Mouse (Mus musculus): ENCODE data around the gene Adgra3.

DNA sequence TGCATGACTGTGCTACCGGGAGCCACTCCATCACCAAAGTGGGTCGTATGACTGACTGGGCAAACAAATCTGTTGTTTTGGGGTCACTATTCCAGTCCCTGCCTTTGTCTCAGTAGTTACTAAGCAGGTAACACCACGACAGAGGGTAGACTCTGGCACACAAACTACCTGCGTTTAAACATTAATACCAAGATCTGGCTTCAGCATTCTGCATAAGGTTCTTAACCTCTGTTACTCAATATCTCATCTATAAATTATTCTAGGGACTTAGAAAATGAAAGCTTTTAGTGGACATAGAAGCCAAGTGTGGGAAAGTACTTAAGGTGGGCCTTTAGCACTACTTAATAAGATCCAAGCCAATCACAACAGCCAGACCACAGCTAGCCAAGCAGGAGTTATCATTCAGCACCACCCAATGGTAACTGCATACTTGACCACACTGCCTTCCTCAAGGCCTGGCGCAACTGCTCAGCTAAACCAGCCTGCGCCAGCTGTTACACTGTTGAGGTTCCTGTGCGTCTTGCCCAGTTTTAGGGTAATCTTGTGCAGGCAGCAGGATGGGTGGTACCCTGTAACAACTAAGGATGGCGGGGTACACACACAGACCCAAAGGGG, 23.8 kb downstream of the Adgra3 start:
- no peak for TF ChIP-seq CTCF (IDR thresholded peaks at IDR 0.05; ENCODE audit: borderline replicate concordance, insufficient read depth, low read depth, low read length)
- TF ChIP-seq POLR2A (IDR thresholded peaks at IDR 0.05; ENCODE audit: borderline replicate concordance, insufficient read depth, low read length): no peak

All from cerebellum, adult 2 months (tissue).